Mouse (Mus musculus) embryo, embryonic 10.5 days (tissue): ENCODE results near the gene Ankrd12.

Experiments
- DNase-seq: peaks from one replicate; pipeline ENCODE4 v3.0.0-alpha.2; 2015; ENCODE audit warnings: low spot score

The Ankrd12 gene

GRCm38 (mm10) chr17:65930158-65930826 is 146.6 kb downstream of the Ankrd12 start:
- DNase-seq, result no peak

DNA sequence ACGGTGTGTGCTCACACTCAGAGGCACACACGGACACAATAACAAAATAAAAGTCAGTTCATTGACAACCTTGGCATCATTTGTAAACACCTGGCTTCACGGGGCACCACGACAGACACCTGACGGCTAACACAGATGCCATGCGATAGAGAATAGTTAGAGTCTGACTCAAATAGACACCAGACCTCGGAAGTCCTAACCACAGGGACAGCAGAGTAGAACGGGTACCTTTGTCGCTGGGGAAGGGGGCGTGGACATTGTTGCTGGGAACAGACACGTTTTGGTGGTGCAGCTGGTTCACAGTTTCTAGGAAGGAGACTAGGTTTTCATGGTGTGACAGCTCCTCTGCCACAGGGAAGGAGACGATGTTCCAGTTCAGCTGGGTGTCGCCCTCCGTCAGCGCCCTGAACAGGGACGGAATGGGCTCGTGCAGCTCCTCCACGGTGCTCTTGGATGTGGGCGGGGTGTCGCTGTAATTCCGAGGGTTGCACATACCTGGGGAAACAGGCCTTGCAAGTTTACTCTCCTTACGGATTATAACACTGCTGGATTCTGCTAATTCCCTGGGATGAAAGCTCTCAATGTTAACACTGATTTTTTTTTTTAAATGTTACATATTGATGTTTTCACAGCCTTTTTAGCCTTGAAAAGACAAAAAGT is 147.4 kb downstream of the Ankrd12 start:
- DNase-seq, result no peak

GRCm38 (mm10) chr17:65927077-65927476 is 149.8 kb downstream of the Ankrd12 start:
- DNase-seq, result no peak

DNA sequence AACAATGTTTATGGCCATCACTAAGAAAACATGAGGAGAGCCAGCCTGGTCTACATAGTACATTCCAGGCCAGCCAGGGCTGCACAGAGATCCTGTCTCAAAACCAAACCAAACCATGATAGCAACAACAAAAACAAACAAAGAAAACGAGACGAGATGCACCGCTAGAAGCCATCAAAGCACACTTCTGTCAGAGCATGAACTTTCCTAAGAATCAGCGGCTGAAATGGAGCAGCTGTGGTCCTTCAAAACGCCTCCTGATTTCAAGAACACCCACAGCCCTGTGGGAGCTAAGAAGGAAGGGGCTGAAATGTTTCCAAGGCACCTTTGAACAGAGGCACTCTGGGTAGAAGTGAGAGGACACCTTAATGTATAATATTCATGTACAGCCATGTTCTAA is 152.7 kb downstream of the Ankrd12 start:
- DNase-seq, result no peak

DNA sequence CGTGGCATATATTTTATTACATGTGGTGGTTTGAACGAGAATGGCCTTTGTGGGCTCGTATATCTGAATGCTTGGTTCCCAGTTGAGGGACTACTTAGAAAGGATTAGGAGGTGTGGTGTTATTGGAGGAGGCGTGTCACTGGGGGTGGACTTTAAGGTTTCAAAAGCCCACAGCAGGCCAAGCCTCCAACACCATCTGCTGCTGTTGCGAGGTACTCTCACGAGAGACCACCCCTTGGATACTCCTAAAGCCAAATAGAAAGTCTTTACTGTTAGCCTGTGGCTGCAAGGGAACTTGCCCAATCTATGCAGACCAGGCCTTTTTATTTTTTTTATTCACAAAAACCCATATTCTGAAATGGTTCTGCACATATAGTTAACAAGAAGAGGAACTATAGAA is 154.9 kb downstream of the Ankrd12 start:
- DNase-seq, result no peak

DNA sequence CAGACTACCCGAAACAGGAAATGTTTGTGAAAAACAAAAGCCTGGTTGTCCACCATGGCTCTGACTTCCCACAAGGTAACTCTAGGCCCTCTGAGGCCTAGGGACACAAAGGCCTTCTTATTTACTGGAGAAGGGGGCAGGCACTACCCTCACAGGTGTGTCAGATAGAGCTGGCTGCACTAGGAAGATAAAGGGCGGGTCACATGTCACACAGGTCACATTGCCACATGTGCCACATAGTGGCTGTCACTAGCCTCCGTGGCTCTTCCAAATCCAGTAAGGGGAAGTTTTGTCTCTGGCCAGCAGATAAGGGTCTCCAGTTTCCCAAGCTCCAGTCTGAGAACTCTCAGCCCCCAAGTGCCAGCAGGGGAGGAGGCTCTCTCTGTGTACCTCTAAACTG is 157.7 kb downstream of the Ankrd12 start:
- no peak for DNase-seq

DNA sequence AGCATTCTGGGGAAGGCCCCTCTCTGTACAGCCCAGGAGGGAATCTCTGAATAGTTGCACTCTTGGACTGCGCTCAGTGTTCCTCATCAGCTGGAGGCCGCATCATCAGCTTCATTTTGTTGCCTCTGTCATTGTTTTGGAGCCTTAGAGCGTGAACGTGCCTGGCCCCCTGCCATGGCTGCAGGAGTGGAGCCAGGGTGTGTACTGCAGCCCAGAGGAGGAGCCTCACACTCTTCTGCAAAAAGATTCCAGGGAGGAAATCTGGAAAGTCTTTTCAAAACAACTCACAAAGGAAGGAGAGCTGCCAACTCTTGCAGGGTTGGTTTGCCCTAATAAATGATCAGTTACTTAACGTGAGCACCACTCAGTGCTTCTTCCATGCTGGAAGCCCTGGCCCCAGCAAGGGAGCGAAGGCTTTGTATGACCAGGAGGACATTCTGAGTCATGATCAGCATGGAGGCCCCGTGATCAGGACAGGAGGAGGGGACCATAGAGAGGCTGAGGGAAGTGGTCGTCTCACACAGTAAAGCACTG is 160.7 kb downstream of the Ankrd12 start:
- DNase-seq, result no peak
